Mouse (Mus musculus) bone marrow, adult 2 months (tissue): ENCODE measurements around the gene Med12l. TPM values are rescaled to one million over a fixed set of nuclear protein-coding genes. Genes with fewer than 3 reads are reported as not detected.
A peak's percentile ranks its signal among the peaks of the same experiment; 100 is the strongest.

Experiments used
- H3K27ac ChIP-seq: fragments of 200-500 bp; 2 replicates; pipeline ENCODE4 v1.5.1; 2012; ENCODE audit warnings: low read depth, mild to moderate bottlenecking, control low read depth, inconsistent platforms, low read length; ENCODE audit not compliant: control insufficient read depth, poor library complexity, insufficient read depth
- H3K4me1 ChIP-seq: fragments of 200-500 bp; 2 replicates; pipeline ENCODE4 v1.6.1; 2011; ENCODE audit warnings: low read length; ENCODE audit not compliant: control insufficient read depth, insufficient read depth
- H3K4me3 ChIP-seq: fragments of 200-500 bp; replicated peaks from 2 replicates; pipeline ENCODE3; 2011; ENCODE audit warnings: mild to moderate bottlenecking, low read depth, low read length, control low read depth; ENCODE audit not compliant: control insufficient read depth
- CTCF ChIP-seq: fragments of 200-500 bp; IDR thresholded peaks from 2 replicates; pipeline ENCODE4 v1.5.1; 2011; ENCODE audit warnings: low read length, control low read depth; ENCODE audit not compliant: control insufficient read depth, insufficient read depth
- POLR2A ChIP-seq: fragments of 200-500 bp; IDR thresholded peaks from 2 replicates; pipeline ENCODE4 v1.6.1; 2011; ENCODE audit warnings: low read depth, mild to moderate bottlenecking, control low read depth, low read length, borderline replicate concordance; ENCODE audit not compliant: control insufficient read depth
- WGBS: fragments of 180-500 bp; shearing (Covaris S2); methylation state at CpG from one replicate; pipeline ENCODE4 v1.1.7; 2018; 5-methylcytosine and 5-hydroxymethylcytosine counted together
- polyA plus RNA-seq: library from polyadenylated mRNA; stranded (reverse); fragments of >200 nt; gene quantifications from 2 replicates; pipeline ENCODE4 v1.2.4, GENCODE M21; 2011; ENCODE audit warnings: low replicate concordance; ENCODE audit not compliant: missing spikeins, insufficient read depth, insufficient read length

Gene Med12l
- polyA plus RNA-seq, 1 experiment = 6.5 TPM

GRCm38 (mm10) chr3:59228730-59229551 lies 223.3 kb downstream of the Med12l start:
- TF ChIP-seq CTCF = no peak
- TF ChIP-seq POLR2A = no peak
- Histone ChIP-seq H3K27ac (peak overlapping the region; percentile 66), H3K4me1 (peaks cover 5% of the 10 kb centered on the region; the same call in 1 of the 2 replicates), H3K4me3 (no peak overlapping the region)
- WGBS = 7% methylated on average over 10 of the region's 10 CpGs

- TF ChIP-seq CTCF (no peak), POLR2A (no peak)
- H3K4me3 ChIP-seq = no peak overlapping the region
- WGBS = 84% methylated on average over 3 of the region's 3 CpGs
- H3K4me1 ChIP-seq = peaks cover 3% of the 10 kb centered on the region; the same call in 1 of the 2 replicates
- H3K27ac ChIP-seq = no peak overlapping the region
Measured at GRCm38 (mm10) chr3:59230912-59231311, 225.3 kb downstream of the Med12l start.

GRCm38 (mm10) chr3:59234878-59235277 lies 229.3 kb downstream of the Med12l start:
- WGBS = 8% methylated on average over 5 of the region's 5 CpGs
- Histone ChIP-seq H3K4me1 (no peaks in the 10 kb centered on the region; the same call in 1 of the 2 replicates), H3K4me3 (no peak overlapping the region), H3K27ac (no peak overlapping the region)
- TF ChIP-seq POLR2A = no peak
- TF ChIP-seq CTCF = no peak

- 81% methylated on average over 6 of the region's 6 CpGs for WGBS
- Histone ChIP-seq H3K4me1 (no peaks in the 10 kb centered on the region), H3K27ac (no peak overlapping the region), H3K4me3 (no peak overlapping the region)
- TF ChIP-seq POLR2A (no peak), CTCF (no peak)
Measured at GRCm38 (mm10) chr3:59243384-59243783, 237.8 kb downstream of the Med12l start.

- WGBS = 78% methylated on average over 6 of the region's 6 CpGs
- Histone ChIP-seq H3K4me3 (no peak overlapping the region), H3K27ac (no peak overlapping the region), H3K4me1 (no peaks in the 10 kb centered on the region)
- TF ChIP-seq CTCF (no peak), POLR2A (no peak)
Measured at GRCm38 (mm10) chr3:59248031-59248430, 242.4 kb downstream of the Med12l start.

- WGBS = 93% methylated on average over 1 of the region's 1 CpGs
- no peak for TF ChIP-seq POLR2A
- no peak for TF ChIP-seq CTCF
- Histone ChIP-seq H3K27ac (no peak overlapping the region), H3K4me3 (no peak overlapping the region), H3K4me1 (no peaks in the 10 kb centered on the region)
Measured at GRCm38 (mm10) chr3:59250454-59250853, 244.8 kb downstream of the Med12l start.

- Histone ChIP-seq H3K27ac (no peak overlapping the region; the same call in 1 of the 2 replicates), H3K4me3 (peak overlapping the region; percentile 1), H3K4me1 (peaks cover 7% of the 10 kb centered on the region)
- 40% methylated on average over 20 of the region's 20 CpGs for WGBS
- TF ChIP-seq POLR2A (no peak), CTCF (no peak)
Measured at GRCm38 (mm10) chr3:59257740-59258664, 252.4 kb downstream of the Med12l start.

- H3K4me3 ChIP-seq = no peak overlapping the region
- WGBS = 8% methylated on average over 5 of the region's 5 CpGs
- H3K27ac ChIP-seq = peak overlapping the region; percentile 70; the same call in 1 of the 2 replicates
- H3K4me1 ChIP-seq = peaks cover 9% of the 10 kb centered on the region
- TF ChIP-seq CTCF (no peak), POLR2A (no peak)
Measured at GRCm38 (mm10) chr3:59260745-59261144, 255.1 kb downstream of the Med12l start.
